Mouse (Mus musculus) lung, embryonic 14.5 days (tissue): Measurements from ENCODE around the gene Gm21904. TPM values are rescaled to one million over a fixed set of nuclear protein-coding genes. Genes with fewer than 3 reads are reported as not detected.
"Not testable (repeated sequence)": the region's sequence is repeated elsewhere in the genome, so short reads cannot be mapped to it uniquely, and the experiment has no call there.

Experiments used
- ATAC-seq: fragments of 200-750 bp; cut with Nextera tagmentation; 2 replicates; pipeline ENCODE4 v1.8.0; 2017; ENCODE audit warnings: mild to moderate bottlenecking, moderate TSS enrichment, moderate library complexity; ENCODE audit not compliant: insufficient read depth
- DNase-seq: peaks from one replicate; pipeline ENCODE4 v3.0.0-alpha.2; 2015
- H3K27ac ChIP-seq: fragments of 300-500 bp; sonication (generic); 2 replicates; pipeline ENCODE4 v1.5.1; 2014; ENCODE audit warnings: low read depth, mild to moderate bottlenecking, moderate library complexity
- H3K27me3 ChIP-seq: fragments of 300-500 bp; sonication (generic); 2 replicates; pipeline ENCODE4 v1.6.1; 2014; ENCODE audit warnings: low read length, control low read depth; ENCODE audit not compliant: insufficient read depth
- H3K36me3 ChIP-seq: fragments of 300-500 bp; sonication (generic); 2 replicates; pipeline ENCODE4 v1.6.1; 2014; ENCODE audit warnings: control low read depth; ENCODE audit not compliant: insufficient read depth
- H3K4me1 ChIP-seq: fragments of 300-500 bp; sonication (generic); 2 replicates; pipeline ENCODE4 v1.6.1; 2014; ENCODE audit warnings: antibody characterized with exemption, control low read depth; ENCODE audit not compliant: insufficient read depth
- H3K4me2 ChIP-seq: fragments of 300-500 bp; sonication (generic); 2 replicates; pipeline ENCODE4 v1.6.1; 2014; ENCODE audit warnings: mild to moderate bottlenecking
- H3K4me3 ChIP-seq: fragments of 300-500 bp; sonication (generic); 2 replicates; pipeline ENCODE4 v1.5.1; 2014; ENCODE audit warnings: low read depth, low read length
- H3K9ac ChIP-seq: fragments of 300-500 bp; sonication (generic); 2 replicates; pipeline ENCODE4 v1.6.1; 2014
- H3K9me3 ChIP-seq: fragments of 300-500 bp; sonication (generic); 2 replicates; pipeline ENCODE4 v1.6.1; 2016; ENCODE audit warnings: low read depth, low read length, control low read depth
- WGBS: fragments of 180-500 bp; shearing (Covaris S2); extraction: QIAGEN DNeasy Blood & Tissue Kit; methylation state at CpG from one replicate; pipeline ENCODE4 v1.1.7; 2014; 5-methylcytosine and 5-hydroxymethylcytosine counted together
- polyA plus RNA-seq: library from polyadenylated mRNA; unstranded; fragments of >200 nt; fragmentation: Nextera tagmentation; extraction: Ambion mirVana; gene quantifications from 2 replicates; pipeline ENCODE4 v1.2.1, GENCODE M21; 2014

The Gm21904 gene
- not detected in 2 replicates for polyA plus RNA-seq

DNA sequence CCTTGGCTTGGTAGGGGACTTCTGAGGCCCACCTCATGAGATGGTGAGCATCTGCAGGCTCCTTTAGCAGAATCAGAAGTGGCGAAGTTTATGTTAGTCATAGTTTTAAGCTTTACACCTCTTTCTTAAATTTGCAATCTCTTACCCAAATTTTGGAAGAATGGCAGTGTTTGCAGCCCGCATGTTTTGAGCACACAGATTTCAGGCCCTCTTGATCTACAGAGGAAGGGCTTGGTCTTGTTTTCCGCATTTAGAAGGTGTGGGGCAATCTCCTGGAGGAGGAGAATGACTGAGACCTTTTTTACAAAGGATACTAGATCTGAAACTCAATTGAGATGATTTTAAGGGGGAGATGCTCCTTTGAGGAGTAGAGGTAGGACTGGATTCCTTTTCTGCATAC is at the start of gene Gm21904:
TSS of gene Gm21904 (minus strand) at position 101 of the 400 bp plus-strand sequence.
- WGBS, result no CpG with 5 or more reads among the region's 3 CpGs
- H3K36me3 ChIP-seq, H3K4me2 ChIP-seq, H3K4me3 ChIP-seq, H3K9me3 ChIP-seq, H3K4me1 ChIP-seq, H3K9ac ChIP-seq, ATAC-seq, H3K27ac ChIP-seq, H3K27me3 ChIP-seq, DNase-seq: not testable (repeated sequence)

- H3K27ac ChIP-seq, H3K9me3 ChIP-seq, H3K4me3 ChIP-seq, H3K9ac ChIP-seq, ATAC-seq, H3K4me1 ChIP-seq, H3K4me2 ChIP-seq, DNase-seq, H3K27me3 ChIP-seq, H3K36me3 ChIP-seq: not testable (repeated sequence)
Measured at GRCm38 (mm10) chrY:17874441-17874840, 28.4 kb upstream of the Gm21904 start, which contains the start of the genes Gm20772 and Gm20831. Gene Gm20772, plus strand, starts transcription at chrY:17874741. Gene Gm20831, plus strand, starts transcription at chrY:17874741.

Other genes with a start within 250 kb of the Gm21904 start
- gene Gm20772, start 28.5 kb upstream of the Gm21904 start, polyA plus RNA-seq, result not detected in 2 replicates
- not detected in 2 replicates for gene Gm20831, start 28.5 kb upstream of the Gm21904 start, polyA plus RNA-seq
- gene Srsy, start 91.1 kb upstream of the Gm21904 start, polyA plus RNA-seq, result not detected in 2 replicates
- gene Gm21764, start 215.5 kb upstream of the Gm21904 start, polyA plus RNA-seq, result not detected in 2 replicates
- gene Ssty1, start 242.8 kb upstream of the Gm21904 start, polyA plus RNA-seq, result not detected in 2 replicates